Mouse (Mus musculus) urinary bladder, postnatal 10 days (tissue): ENCODE data around the gene Tnrc6b.

Experiments used
- DNase-seq: peaks from one replicate; pipeline ENCODE4 v3.0.0; 2022; ENCODE audit warnings: low spot score

Tnrc6b gene

GRCm38 (mm10) chr15:80969371-80969770 lies 258.3 kb downstream of the Tnrc6b start:
- no peak for DNase-seq

GRCm38 (mm10) chr15:80974311-80974710 lies 263.2 kb downstream of the Tnrc6b start:
- no peak for DNase-seq

- DNase-seq = no peak
Measured at GRCm38 (mm10) chr15:80975666-80976065, 264.6 kb downstream of the Tnrc6b start.

GRCm38 (mm10) chr15:80977620-80978334 lies 266.7 kb downstream of the Tnrc6b start, which contains the start of gene Sgsm3:
Gene Sgsm3, plus strand, starts transcription at chr15:80977765.
- peak; percentile 55 for DNase-seq

- no peak for DNase-seq
Measured at GRCm38 (mm10) chr15:80979611-80980010, 268.5 kb downstream of the Tnrc6b start.

- no peak for DNase-seq
Measured at GRCm38 (mm10) chr15:80981176-80981575, 270.1 kb downstream of the Tnrc6b start.

- no peak for DNase-seq
Measured at GRCm38 (mm10) chr15:80983264-80983663, 272.2 kb downstream of the Tnrc6b start.

GRCm38 (mm10) chr15:80988331-80988730 lies 277.2 kb downstream of the Tnrc6b start:
- DNase-seq = no peak

- no peak for DNase-seq
Measured at GRCm38 (mm10) chr15:80989712-80990111, 278.6 kb downstream of the Tnrc6b start.
